Mouse (Mus musculus): Measurements from ENCODE around the gene Eif3f. TPM values are rescaled to one million over a fixed set of nuclear protein-coding genes. Genes with fewer than 3 reads are reported as not detected.
A peak's percentile ranks its signal among the peaks of the same experiment; 100 is the strongest.

Eif3f gene
- polyA plus RNA-seq, 1 experiment, result 191 TPM

GRCm38 (mm10) chr7:108952801-108953200 lies 18.6 kb downstream of the Eif3f start:
- H3ac ChIP-seq (ENCODE audit: control insufficient read depth, insufficient read length, low read depth), result no peak overlapping the region
- no peak overlapping the region for H3K4me3 ChIP-seq (ENCODE audit: insufficient read depth, poor library complexity, severe bottlenecking)
- no peaks in the 10 kb centered on the region for H3K36me3 ChIP-seq (ENCODE audit: control insufficient read depth, insufficient read depth)
- H3K79me2 ChIP-seq (ENCODE audit: control insufficient read depth, insufficient read depth), result no peaks in the 10 kb centered on the region
- no peaks in the 10 kb centered on the region for H3K79me3 ChIP-seq (ENCODE audit: low read depth)
- no peak for TF ChIP-seq MYOG (IDR thresholded peaks at IDR 0.05; ENCODE audit: control insufficient read depth, extremely low read depth, insufficient read length)
- H3K27me3 ChIP-seq (ENCODE audit: control insufficient read depth, insufficient read depth, insufficient read length), result peaks cover 9% of the 10 kb centered on the region

- H3K79me3 ChIP-seq (ENCODE audit: low read depth), result no peaks in the 10 kb centered on the region
- TF ChIP-seq USF1 (IDR thresholded peaks at IDR 0.05; ENCODE audit: low read depth) (no peak), MYOG (IDR thresholded peaks at IDR 0.05; ENCODE audit: control insufficient read depth, extremely low read depth, insufficient read length) (no peak)
- no peaks in the 10 kb centered on the region for H3K36me3 ChIP-seq (ENCODE audit: control insufficient read depth, insufficient read depth)
- no peak overlapping the region for H3ac ChIP-seq (ENCODE audit: control insufficient read depth, insufficient read length, low read depth)
- H3K4me3 ChIP-seq (ENCODE audit: insufficient read depth, poor library complexity, severe bottlenecking), result no peak overlapping the region
- H3K27me3 ChIP-seq (ENCODE audit: control insufficient read depth, insufficient read depth, insufficient read length), result peaks cover 9% of the 10 kb centered on the region
- H3K79me2 ChIP-seq (ENCODE audit: control insufficient read depth, insufficient read depth), result no peaks in the 10 kb centered on the region
Measured at GRCm38 (mm10) chr7:108954185-108954584, 20.0 kb downstream of the Eif3f start.

GRCm38 (mm10) chr7:108957734-108958133 lies 23.5 kb downstream of the Eif3f start:
- no peaks in the 10 kb centered on the region for H3K36me3 ChIP-seq (ENCODE audit: control insufficient read depth, insufficient read depth)
- no peak overlapping the region for H3K4me3 ChIP-seq (ENCODE audit: insufficient read depth, poor library complexity, severe bottlenecking)
- no peak for TF ChIP-seq FOSL1 (IDR thresholded peaks at IDR 0.05; ENCODE audit: insufficient read depth, low read length, poor library complexity, severe bottlenecking)
- no peak for TF ChIP-seq CEBPB (IDR thresholded peaks at IDR 0.05; ENCODE audit: low read depth)
- TF ChIP-seq CTCF (IDR thresholded peaks at IDR 0.05; ENCODE audit: control insufficient read depth, insufficient read depth, insufficient read length), result no peak
- TF ChIP-seq MAX (IDR thresholded peaks at IDR 0.05), result no peak
- no peak for TF ChIP-seq MYOD1 (IDR thresholded peaks at IDR 0.05; ENCODE audit: control insufficient read depth, insufficient read length, low read depth)
- no peak for TF ChIP-seq USF1 (IDR thresholded peaks at IDR 0.05; ENCODE audit: low read depth)
- no peak for TF ChIP-seq MYOG (IDR thresholded peaks at IDR 0.05; ENCODE audit: control insufficient read depth, extremely low read depth, insufficient read length)
- no peaks in the 10 kb centered on the region for H3K27me3 ChIP-seq (ENCODE audit: control insufficient read depth, insufficient read depth, insufficient read length)
- no peaks in the 10 kb centered on the region for H3K79me3 ChIP-seq (ENCODE audit: low read depth)
- no peaks in the 10 kb centered on the region for H3K79me2 ChIP-seq (ENCODE audit: control insufficient read depth, insufficient read depth)
- H3ac ChIP-seq (ENCODE audit: control insufficient read depth, insufficient read length, low read depth), result no peak overlapping the region

GRCm38 (mm10) chr7:108965968-108966367 lies 31.8 kb downstream of the Eif3f start:
- Histone ChIP-seq H3K36me3 (ENCODE audit: control insufficient read depth, insufficient read depth) (no peaks in the 10 kb centered on the region), H3ac (ENCODE audit: control insufficient read depth, insufficient read length, low read depth) (no peak overlapping the region), H3K27me3 (ENCODE audit: control insufficient read depth, insufficient read depth, insufficient read length) (no peaks in the 10 kb centered on the region), H3K4me3 (ENCODE audit: insufficient read depth, poor library complexity, severe bottlenecking) (no peak overlapping the region), H3K79me3 (ENCODE audit: low read depth) (no peaks in the 10 kb centered on the region), H3K79me2 (ENCODE audit: control insufficient read depth, insufficient read depth) (no peaks in the 10 kb centered on the region)
- no peak for TF ChIP-seq MAX (IDR thresholded peaks at IDR 0.05)
- TF ChIP-seq USF1 (IDR thresholded peaks at IDR 0.05; ENCODE audit: low read depth), result no peak
- no peak for TF ChIP-seq MYOD1 (IDR thresholded peaks at IDR 0.05; ENCODE audit: control insufficient read depth, insufficient read length, low read depth)
- no peak for TF ChIP-seq CEBPB (IDR thresholded peaks at IDR 0.05; ENCODE audit: low read depth)
- no peak for TF ChIP-seq FOSL1 (IDR thresholded peaks at IDR 0.05; ENCODE audit: insufficient read depth, low read length, poor library complexity, severe bottlenecking)
- TF ChIP-seq CTCF (IDR thresholded peaks at IDR 0.05; ENCODE audit: control insufficient read depth, insufficient read depth, insufficient read length), result no peak
- no peak for TF ChIP-seq MYOG (IDR thresholded peaks at IDR 0.05; ENCODE audit: control insufficient read depth, extremely low read depth, insufficient read length)

GRCm38 (mm10) chr7:108966742-108967362 lies 32.6 kb downstream of the Eif3f start:
- Histone ChIP-seq H3K27me3 (ENCODE audit: control insufficient read depth, insufficient read depth, insufficient read length) (no peaks in the 10 kb centered on the region), H3K4me3 (ENCODE audit: insufficient read depth, poor library complexity, severe bottlenecking) (no peak overlapping the region), H3K79me2 (ENCODE audit: control insufficient read depth, insufficient read depth) (no peaks in the 10 kb centered on the region), H3K36me3 (ENCODE audit: control insufficient read depth, insufficient read depth) (no peaks in the 10 kb centered on the region), H3K79me3 (ENCODE audit: low read depth) (no peaks in the 10 kb centered on the region), H3ac (ENCODE audit: control insufficient read depth, insufficient read length, low read depth) (no peak overlapping the region)
- peak; percentile 57 for TF ChIP-seq CTCF (IDR thresholded peaks at IDR 0.05; ENCODE audit: control insufficient read depth, insufficient read depth, insufficient read length)
- TF ChIP-seq CEBPB (IDR thresholded peaks at IDR 0.05; ENCODE audit: low read depth), result no peak
- no peak for TF ChIP-seq USF1 (IDR thresholded peaks at IDR 0.05; ENCODE audit: low read depth)
- TF ChIP-seq MAX (IDR thresholded peaks at IDR 0.05), result no peak
- no peak for TF ChIP-seq MYOD1 (IDR thresholded peaks at IDR 0.05; ENCODE audit: control insufficient read depth, insufficient read length, low read depth)
- TF ChIP-seq FOSL1 (IDR thresholded peaks at IDR 0.05; ENCODE audit: insufficient read depth, low read length, poor library complexity, severe bottlenecking), result no peak

GRCm38 (mm10) chr7:108968201-108968600 lies 34.0 kb downstream of the Eif3f start:
- no peaks in the 10 kb centered on the region for H3K79me3 ChIP-seq (ENCODE audit: low read depth)
- no peak overlapping the region for H3ac ChIP-seq (ENCODE audit: control insufficient read depth, insufficient read length, low read depth)
- TF ChIP-seq USF1 (IDR thresholded peaks at IDR 0.05; ENCODE audit: low read depth), result no peak
- TF ChIP-seq MYOG (IDR thresholded peaks at IDR 0.05; ENCODE audit: control insufficient read depth, extremely low read depth, insufficient read length), result no peak
- no peak for TF ChIP-seq CEBPB (IDR thresholded peaks at IDR 0.05; ENCODE audit: low read depth)
- TF ChIP-seq FOSL1 (IDR thresholded peaks at IDR 0.05; ENCODE audit: insufficient read depth, low read length, poor library complexity, severe bottlenecking), result no peak
- peak; percentile 9 for TF ChIP-seq MYOD1 (IDR thresholded peaks at IDR 0.05; ENCODE audit: control insufficient read depth, insufficient read length, low read depth)
- no peaks in the 10 kb centered on the region for H3K27me3 ChIP-seq (ENCODE audit: control insufficient read depth, insufficient read depth, insufficient read length)
- no peaks in the 10 kb centered on the region for H3K79me2 ChIP-seq (ENCODE audit: control insufficient read depth, insufficient read depth)
- H3K36me3 ChIP-seq (ENCODE audit: control insufficient read depth, insufficient read depth), result no peaks in the 10 kb centered on the region
- no peak overlapping the region for H3K4me3 ChIP-seq (ENCODE audit: insufficient read depth, poor library complexity, severe bottlenecking)
